Mouse (Mus musculus): ENCODE data around the gene Polr2g. TPM values are rescaled to one million over a fixed set of nuclear protein-coding genes. Genes with fewer than 3 reads are reported as not detected.
A peak's percentile ranks its signal among the peaks of the same experiment; 100 is the strongest.

Gene Polr2g
- polyA plus RNA-seq, 1 experiment from 2014 or later, result 129 TPM

DNA sequence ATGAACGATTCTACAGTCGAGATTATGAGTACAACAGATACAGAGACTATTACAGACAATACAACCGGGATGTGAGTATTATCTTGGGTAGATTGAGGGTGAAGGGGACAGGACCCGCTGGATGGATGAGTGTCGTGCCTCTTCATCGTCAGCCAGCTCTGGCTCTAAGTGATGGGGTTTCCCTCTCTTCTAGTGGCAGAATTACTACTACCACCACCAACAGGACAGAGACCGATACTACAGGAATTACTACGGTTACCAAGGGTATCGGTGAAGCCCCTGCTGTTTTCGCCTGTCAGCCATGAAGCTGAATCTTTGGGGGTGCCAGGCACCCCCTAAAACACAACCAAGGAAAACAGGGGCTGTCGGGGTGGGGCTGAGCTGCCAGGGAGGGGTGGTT lies 32.9 kb upstream of the Polr2g start:
- 0 out of 2 replicates have a peak, but pooled peaks have one; percentile 19 for ATAC-seq (replicated peaks)

GRCm38 (mm10) chr19:8830664-8831063 lies 32.3 kb upstream of the Polr2g start:
- 85% methylated on average over 8 of the region's 8 CpGs for WGBS

More for the DNA sequence above, 32.9 kb upstream of the Polr2g start:
- Histone ChIP-seq H3K27me3 (replicated peaks) (no peaks in the 10 kb centered on the region), H3K4me1 (peaks cover 3% of the 10 kb centered on the region; the same call in 1 of the 2 replicates), H3K9me3 (no peaks in the 10 kb centered on the region), H3K27ac (no peak overlapping the region), H3K4me3 (no peak overlapping the region), H3K9ac (no peak overlapping the region), H3K4me2 (no peak overlapping the region), H3K36me3 (replicated peaks) (peaks cover 78% of the 10 kb centered on the region)
- WGBS, result 80% methylated on average over 11 of the region's 11 CpGs

DNA sequence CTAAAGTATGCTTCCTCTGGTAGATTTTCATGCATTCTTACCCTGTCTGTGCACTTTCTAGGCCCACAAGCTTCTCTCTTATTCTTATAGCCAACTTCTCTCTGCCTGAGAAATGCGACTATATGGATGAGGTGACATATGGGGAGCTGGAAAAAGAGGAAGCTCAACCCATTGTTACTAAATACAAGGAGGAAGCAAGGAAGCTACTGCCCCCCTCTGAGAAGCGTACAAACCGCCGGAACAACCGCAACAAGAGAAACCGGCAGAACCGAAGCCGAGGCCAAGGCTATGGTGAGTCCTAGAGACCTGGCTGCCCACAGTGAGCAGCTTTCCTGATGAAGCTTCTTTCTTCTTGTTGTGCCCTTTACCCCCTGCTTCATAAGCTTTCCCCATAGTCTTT lies 31.3 kb upstream of the Polr2g start, which contains the start of gene AC129217.1:
TSS of gene AC129217.1 (plus strand) at position 114 of the 400 bp plus-strand sequence.
- no peaks in the 10 kb centered on the region for H3K9me3 ChIP-seq
- H3K36me3 ChIP-seq (replicated peaks), result peaks cover 91% of the 10 kb centered on the region
- H3K9ac ChIP-seq, result no peak within 1 kb of the TSS
- no peak within 1 kb of the TSS for H3K27ac ChIP-seq
- no peaks in the 10 kb centered on the region for H3K27me3 ChIP-seq (replicated peaks)
- no peak for ATAC-seq (replicated peaks)
- H3K4me2 ChIP-seq, result no peak within 1 kb of the TSS
- WGBS, result 82% methylated on average over 8 of the region's 8 CpGs
- no peaks in the 10 kb centered on the region for H3K4me1 ChIP-seq
- H3K4me3 ChIP-seq, result no peak within 1 kb of the TSS

More at GRCm38 (mm10) chr19:8830664-8831063, 32.3 kb upstream of the Polr2g start:
- no peaks in the 10 kb centered on the region for H3K27me3 ChIP-seq (replicated peaks)
- H3K4me1 ChIP-seq, result no peaks in the 10 kb centered on the region
- H3K4me2 ChIP-seq, result no peak overlapping the region
- no peak overlapping the region for H3K9ac ChIP-seq
- H3K9me3 ChIP-seq, result no peaks in the 10 kb centered on the region
- no peak for ATAC-seq (replicated peaks)
- H3K36me3 ChIP-seq (replicated peaks), result peaks cover 84% of the 10 kb centered on the region
- no peak overlapping the region for H3K27ac ChIP-seq
- no peak overlapping the region for H3K4me3 ChIP-seq

DNA sequence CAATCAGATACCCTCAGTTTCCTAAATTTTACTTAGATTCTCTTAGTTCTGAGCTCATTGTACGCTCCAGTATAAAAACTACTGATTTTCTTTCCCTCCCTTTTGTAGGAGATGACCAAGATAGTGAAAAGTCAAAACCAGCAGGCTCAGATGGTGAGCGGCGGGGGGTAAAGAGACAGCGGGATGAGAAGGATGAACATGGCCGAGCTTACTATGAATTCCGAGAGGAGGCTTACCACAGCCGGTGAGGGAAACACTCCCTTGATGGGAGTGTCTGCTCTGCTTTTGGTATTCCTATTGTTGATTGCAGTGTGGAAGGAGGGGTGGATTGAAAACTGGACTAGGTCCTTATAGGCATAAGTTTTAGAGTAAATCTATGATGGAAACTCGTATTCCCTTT lies 24.3 kb upstream of the Polr2g start:
- H3K4me2 ChIP-seq, result peak overlapping the region; percentile 88
- H3K27ac ChIP-seq, result no peak overlapping the region
- H3K4me1 ChIP-seq, result peaks cover 36% of the 10 kb centered on the region
- WGBS, result 52% methylated on average over 8 of the region's 8 CpGs
- H3K9ac ChIP-seq, result no peak overlapping the region
- no peaks in the 10 kb centered on the region for H3K27me3 ChIP-seq (replicated peaks)
- no peaks in the 10 kb centered on the region for H3K9me3 ChIP-seq
- no peak for ATAC-seq (replicated peaks)
- H3K4me3 ChIP-seq, result peak overlapping the region; percentile 84
- H3K36me3 ChIP-seq (replicated peaks), result peaks cover 40% of the 10 kb centered on the region

- peak overlapping the region; percentile 84 for H3K4me3 ChIP-seq
- H3K4me2 ChIP-seq, result peak overlapping the region; percentile 88
- H3K9ac ChIP-seq, result peak overlapping the region; percentile 90
- no peak overlapping the region for H3K27ac ChIP-seq
- no peak for ATAC-seq (replicated peaks)
- H3K4me1 ChIP-seq, result peaks cover 50% of the 10 kb centered on the region
- H3K36me3 ChIP-seq (replicated peaks), result peaks cover 26% of the 10 kb centered on the region
- H3K27me3 ChIP-seq (replicated peaks), result no peaks in the 10 kb centered on the region
- H3K9me3 ChIP-seq, result no peaks in the 10 kb centered on the region
- 3% methylated on average over 7 of the region's 7 CpGs for WGBS
Measured at GRCm38 (mm10) chr19:8821146-8821545, 22.8 kb upstream of the Polr2g start.

DNA sequence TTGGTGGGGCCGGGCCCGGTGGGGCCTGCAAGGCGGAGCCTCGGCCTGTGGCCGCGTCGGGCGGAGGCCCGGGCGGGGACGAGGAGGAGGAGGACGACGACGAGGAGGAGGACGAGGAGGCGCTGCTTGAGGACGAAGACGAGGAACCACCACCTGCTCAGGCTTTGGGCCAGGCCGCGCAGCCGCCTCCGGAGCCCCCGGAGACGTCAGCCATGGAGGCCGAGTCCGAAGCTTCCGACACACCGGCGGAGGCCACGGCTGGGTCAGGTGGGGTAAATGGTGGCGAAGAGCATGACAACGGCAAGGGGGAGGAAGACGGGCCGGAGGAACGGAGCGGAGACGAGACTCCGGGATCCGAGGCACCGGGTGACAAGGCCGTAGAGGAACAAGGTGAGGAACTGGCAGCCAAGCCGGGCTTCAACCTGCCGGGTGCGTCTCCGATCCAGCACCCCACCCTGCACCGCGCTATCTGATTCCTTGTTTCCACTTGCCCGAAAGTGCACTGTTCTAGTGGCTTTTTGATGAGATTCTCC lies 22.1 kb upstream of the Polr2g start:
- peak overlapping the region; percentile 88 for H3K4me2 ChIP-seq
- H3K36me3 ChIP-seq (replicated peaks), result peaks cover 21% of the 10 kb centered on the region
- WGBS, result under 1% methylated on average over 42 of the region's 48 CpGs
- H3K4me3 ChIP-seq, result peak overlapping the region; percentile 84
- ATAC-seq (replicated peaks), result peak; percentile 34
- peaks cover 55% of the 10 kb centered on the region for H3K4me1 ChIP-seq
- no peaks in the 10 kb centered on the region for H3K27me3 ChIP-seq (replicated peaks)
- no peaks in the 10 kb centered on the region for H3K9me3 ChIP-seq
- H3K9ac ChIP-seq, result peak overlapping the region; percentile 90
- H3K27ac ChIP-seq, result peak overlapping the region; percentile 98

GRCm38 (mm10) chr19:8819596-8820423 lies 21.4 kb upstream of the Polr2g start, which contains the start of gene Hnrnpul2:
Gene Hnrnpul2, plus strand, starts transcription at chr19:8820010.
- Histone ChIP-seq H3K9ac (peak within 1 kb of the TSS; percentile 90), H3K4me2 (peak within 1 kb of the TSS; percentile 88), H3K9me3 (no peaks in the 10 kb centered on the region), H3K27ac (peak within 1 kb of the TSS; percentile 98), H3K27me3 (replicated peaks) (no peaks in the 10 kb centered on the region), H3K4me3 (peak within 1 kb of the TSS; percentile 84), H3K4me1 (peaks cover 60% of the 10 kb centered on the region), H3K36me3 (replicated peaks) (peaks cover 16% of the 10 kb centered on the region)
- under 1% methylated on average over 82 of the region's 83 CpGs for WGBS
- ATAC-seq (replicated peaks), result peak; percentile 96

GRCm38 (mm10) chr19:8818801-8819595 lies 20.6 kb upstream of the Polr2g start, which contains the start of gene Ttc9c:
Gene Ttc9c, minus strand, starts transcription at chr19:8819333.
- Histone ChIP-seq H3K27ac (peak within 1 kb of the TSS; percentile 98), H3K36me3 (replicated peaks) (peaks cover 8% of the 10 kb centered on the region; the same call in 1 of the 2 replicates), H3K27me3 (replicated peaks) (no peaks in the 10 kb centered on the region), H3K9me3 (no peaks in the 10 kb centered on the region), H3K4me3 (peak within 1 kb of the TSS; percentile 84), H3K4me2 (peak within 1 kb of the TSS; percentile 88), H3K9ac (peak within 1 kb of the TSS; percentile 90), H3K4me1 (peaks cover 60% of the 10 kb centered on the region)
- peak; percentile 94 for ATAC-seq (replicated peaks)
- WGBS, result under 1% methylated on average over 33 of the region's 33 CpGs

- WGBS, result 32% methylated on average over 14 of the region's 14 CpGs
- ATAC-seq (replicated peaks), result no peak
- peak overlapping the region; percentile 88 for H3K4me2 ChIP-seq
- peaks cover 57% of the 10 kb centered on the region for H3K4me1 ChIP-seq
- H3K9ac ChIP-seq, result peak overlapping the region; percentile 43
- peak overlapping the region; percentile 98 for H3K27ac ChIP-seq
- H3K36me3 ChIP-seq (replicated peaks), result 0 out of 2 replicates have a peak, but pooled peaks cover 2% of the 10 kb centered on the region
- no peaks in the 10 kb centered on the region for H3K27me3 ChIP-seq (replicated peaks)
- no peaks in the 10 kb centered on the region for H3K9me3 ChIP-seq
- peak overlapping the region; percentile 84 for H3K4me3 ChIP-seq
Measured at GRCm38 (mm10) chr19:8818301-8818798, 20.0 kb upstream of the Polr2g start.

DNA sequence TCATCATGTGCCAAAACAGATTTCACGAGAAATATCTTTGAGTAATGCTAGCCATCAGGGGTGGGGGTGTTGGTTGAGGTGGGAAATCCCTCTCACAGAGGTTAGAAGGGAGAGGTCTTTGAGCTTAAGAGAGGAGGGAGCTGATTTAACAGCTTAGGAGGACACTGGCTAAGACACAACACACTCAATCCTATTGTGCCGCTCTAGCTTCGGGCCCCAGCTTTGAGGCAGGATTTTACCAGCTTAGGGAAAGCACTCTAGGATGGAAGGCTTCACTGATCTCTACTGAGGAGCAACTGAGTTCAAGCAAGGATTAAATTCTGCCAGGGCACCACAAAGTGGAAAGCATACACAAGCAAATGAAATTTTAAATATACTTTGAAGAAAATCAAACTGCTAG lies 18.6 kb upstream of the Polr2g start:
- Histone ChIP-seq H3K4me1 (peaks cover 44% of the 10 kb centered on the region), H3K9ac (0 out of 2 replicates have a peak overlapping the region, but pooled peaks have one; percentile 2), H3K9me3 (no peaks in the 10 kb centered on the region), H3K36me3 (replicated peaks) (peaks cover 3% of the 10 kb centered on the region; the same call in 1 of the 2 replicates), H3K27ac (no peak overlapping the region), H3K4me3 (peak overlapping the region; percentile 5; the same call in 1 of the 2 replicates), H3K4me2 (peak overlapping the region; percentile 88), H3K27me3 (replicated peaks) (no peaks in the 10 kb centered on the region)
- WGBS, result 42% methylated on average over 3 of the region's 3 CpGs
- ATAC-seq (replicated peaks), result no peak

DNA sequence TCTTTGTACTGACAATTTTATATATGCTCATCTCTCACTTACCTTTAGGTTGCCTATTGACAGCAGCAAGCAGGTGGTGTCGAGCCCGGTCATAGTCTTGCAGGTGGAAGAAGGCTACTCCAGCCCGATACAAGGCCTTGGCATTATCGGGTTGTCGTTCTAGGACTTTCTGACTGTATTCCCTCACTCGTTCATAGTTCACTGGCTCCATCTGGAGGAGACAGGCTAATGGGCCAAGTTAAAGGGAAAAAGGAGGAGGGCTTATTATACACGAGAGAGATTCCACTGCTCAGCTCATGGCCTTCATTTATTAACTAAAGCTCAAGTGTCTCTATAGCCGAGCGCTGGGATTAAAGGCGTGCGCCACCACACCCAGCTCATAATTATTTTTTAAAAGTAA lies 17.4 kb upstream of the Polr2g start:
- Histone ChIP-seq H3K9me3 (no peaks in the 10 kb centered on the region), H3K9ac (peak overlapping the region; percentile 31; the same call in 1 of the 2 replicates), H3K27ac (no peak overlapping the region), H3K4me2 (no peak overlapping the region), H3K4me1 (peaks cover 33% of the 10 kb centered on the region), H3K36me3 (replicated peaks) (peaks cover 3% of the 10 kb centered on the region; the same call in 1 of the 2 replicates), H3K27me3 (replicated peaks) (no peaks in the 10 kb centered on the region), H3K4me3 (no peak overlapping the region)
- ATAC-seq (replicated peaks), result no peak
- 69% methylated on average over 11 of the region's 11 CpGs for WGBS
